Mouse (Mus musculus) granulocyte monocyte progenitor cell, adult 5-6 weeks (primary cell): Measurements from ENCODE around the gene Arl6ip5. TPM values are rescaled to one million over a fixed set of nuclear protein-coding genes. Genes with fewer than 3 reads are reported as not detected.
"Not testable (repeated sequence)": the region's sequence is repeated elsewhere in the genome, so short reads cannot be mapped to it uniquely, and the experiment has no call there.

Experiments
- ATAC-seq: replicated peaks from 2 replicates; pipeline ENCODE4 v1.8.0; 2016; ENCODE audit warnings: mild to moderate bottlenecking, moderate TSS enrichment, inconsistent platforms; ENCODE audit not compliant: poor library complexity, severe bottlenecking
- total RNA-seq, 2 experiments: library from RNA; stranded (forward) in 1 of 2; stranded (reverse) in 1 of 2; fragments of 200-712, 200-1000 nt in 1 of 2; fragments of >200 nt in 1 of 2; fragmentation: Nextera tagmentation in 1 of 2; gene quantifications; 2 replicates each; pipeline ENCODE4 v1.2.3; 2014 to 2017

The Arl6ip5 gene
- total RNA-seq, 2 experiments from 2014 or later = 51.9 to 68.2 TPM

DNA sequence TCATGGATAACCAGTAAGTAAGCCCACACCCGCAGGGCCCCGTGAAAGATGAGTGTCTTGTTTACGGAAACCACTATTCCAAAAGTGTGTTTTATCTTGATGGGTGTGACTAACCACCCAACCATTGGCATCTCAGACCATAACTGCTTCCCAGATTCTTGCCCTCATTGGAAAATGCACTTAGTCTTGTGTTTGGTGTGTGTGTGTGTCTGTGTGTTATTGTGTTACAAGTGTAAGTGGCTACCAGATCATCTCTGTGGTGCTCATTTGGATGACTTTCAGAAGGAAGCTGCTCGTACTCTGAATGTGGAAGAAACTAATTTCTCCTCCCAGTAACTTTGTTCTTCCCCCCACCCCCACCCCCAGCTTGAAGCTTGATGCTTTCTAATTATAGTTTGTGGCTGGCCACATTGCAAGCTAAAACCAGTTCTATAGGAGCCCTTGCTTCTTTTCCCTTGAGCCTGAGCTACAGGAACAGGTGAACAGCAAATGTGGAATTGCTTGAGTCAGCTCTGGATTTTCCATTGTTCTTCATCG lies 12.5 kb downstream of the Arl6ip5 start:
- ATAC-seq = peak; percentile 31; the same call in 1 of the 2 replicates

GRCm38 (mm10) chr6:97223566-97223965 lies 13.1 kb downstream of the Arl6ip5 start:
- ATAC-seq = no peak

DNA sequence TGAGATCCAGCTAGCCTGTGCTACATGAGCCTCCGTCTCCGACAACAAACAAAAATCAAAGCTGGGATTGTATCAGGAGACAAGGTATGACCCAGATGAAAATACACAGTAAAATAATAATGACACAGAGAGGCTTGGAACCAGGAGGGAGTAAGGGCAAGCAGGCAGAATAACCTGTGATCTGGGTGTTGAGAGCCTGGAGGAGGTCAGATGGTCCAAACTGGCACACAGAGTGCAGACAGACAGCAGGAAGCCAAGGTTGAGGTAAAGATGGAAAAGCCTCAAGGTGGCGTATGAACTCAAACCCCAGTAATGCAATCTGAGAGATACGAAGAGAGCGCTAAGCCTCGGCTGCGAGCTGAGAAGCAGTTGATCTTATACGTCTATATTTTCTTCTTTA lies 14.0 kb downstream of the Arl6ip5 start:
- no peak for ATAC-seq

DNA sequence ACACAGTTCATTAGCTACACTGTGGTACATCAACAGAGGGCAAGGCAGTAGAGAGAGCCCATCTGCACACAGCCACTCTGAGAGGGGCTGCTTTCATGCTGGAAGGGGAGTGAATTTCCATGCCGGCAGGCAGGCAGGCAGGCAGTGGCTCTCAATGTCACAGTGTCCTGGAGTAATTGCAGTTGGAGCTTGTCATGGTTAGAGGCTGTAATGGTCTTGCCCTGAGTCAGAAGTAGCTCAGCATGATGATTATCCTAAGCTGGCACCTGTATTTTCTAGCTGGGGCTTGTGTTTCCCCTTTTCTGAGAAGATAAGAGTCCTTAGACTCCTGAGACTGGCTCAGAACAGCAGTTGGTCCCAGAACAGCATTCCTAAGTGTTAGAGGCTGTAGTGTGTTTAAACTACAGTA lies 15.6 kb downstream of the Arl6ip5 start:
- ATAC-seq = no peak

DNA sequence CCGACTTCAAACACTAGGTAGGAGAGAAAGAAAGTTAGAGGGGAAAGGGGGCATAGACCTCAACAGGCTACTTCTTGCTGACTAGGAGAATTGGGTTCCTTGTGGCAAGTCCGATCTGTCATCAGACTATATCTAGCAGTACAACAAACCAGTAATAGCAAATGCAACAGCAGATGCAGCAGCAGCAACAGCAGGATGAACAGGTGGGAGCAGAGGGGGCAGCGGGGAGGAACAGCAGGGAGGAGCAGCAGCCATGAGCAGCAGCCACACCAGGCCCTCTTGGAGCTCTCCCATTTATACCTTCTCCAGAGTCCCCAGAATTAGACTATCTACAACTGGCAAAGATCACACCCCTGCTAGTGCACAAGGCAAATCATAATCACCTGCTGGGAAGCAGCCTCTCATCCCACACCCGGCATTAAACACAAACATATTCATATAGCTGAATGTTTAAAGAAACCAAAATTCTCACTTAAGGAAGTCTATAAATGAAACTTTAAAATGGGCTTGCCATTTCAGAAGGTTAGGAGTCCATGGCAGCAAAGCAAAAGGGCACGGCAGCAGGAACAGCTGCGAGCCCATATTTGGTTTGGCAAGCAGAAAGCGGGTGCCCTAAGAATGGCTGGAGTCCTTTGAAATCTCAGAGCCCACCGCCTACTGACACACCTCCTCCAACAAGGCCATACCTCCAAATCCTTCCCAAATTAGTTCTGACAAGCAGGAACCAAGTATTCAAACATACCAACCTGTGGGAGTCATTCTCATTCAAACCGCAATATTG lies 16.8 kb downstream of the Arl6ip5 start:
- ATAC-seq = no peak

- peak; percentile 86 for ATAC-seq
These were observed 24.6 kb downstream of the Arl6ip5 start for GRCm38 (mm10) chr6:97234911-97235668.

- no peak for ATAC-seq
These were observed 25.6 kb downstream of the Arl6ip5 start for GRCm38 (mm10) chr6:97236088-97236487.

GRCm38 (mm10) chr6:97239360-97239759 lies 28.9 kb downstream of the Arl6ip5 start:
- no peak for ATAC-seq

DNA sequence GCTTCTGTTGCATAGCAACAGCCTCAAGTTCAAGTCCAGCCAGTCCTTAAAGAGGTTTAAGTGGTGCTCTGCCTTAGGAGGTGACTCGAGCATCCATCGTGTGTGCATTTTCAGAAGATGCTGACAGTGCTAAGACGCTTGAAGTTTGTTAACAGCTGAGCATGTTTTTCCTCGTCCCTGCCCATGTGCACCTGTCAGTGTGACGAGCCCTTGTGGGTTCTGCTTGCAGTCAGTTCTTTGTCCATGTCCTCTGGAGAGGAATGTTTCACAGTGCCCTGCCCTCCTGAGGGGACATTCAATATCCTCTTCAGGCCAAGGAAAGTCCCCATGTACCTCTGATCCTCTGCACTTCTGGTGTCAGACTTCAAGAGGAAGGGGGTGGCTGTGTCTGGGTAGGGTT lies 29.6 kb downstream of the Arl6ip5 start:
- no peak for ATAC-seq

- ATAC-seq = no peak
These were observed 32.0 kb downstream of the Arl6ip5 start for GRCm38 (mm10) chr6:97242522-97242921.

DNA sequence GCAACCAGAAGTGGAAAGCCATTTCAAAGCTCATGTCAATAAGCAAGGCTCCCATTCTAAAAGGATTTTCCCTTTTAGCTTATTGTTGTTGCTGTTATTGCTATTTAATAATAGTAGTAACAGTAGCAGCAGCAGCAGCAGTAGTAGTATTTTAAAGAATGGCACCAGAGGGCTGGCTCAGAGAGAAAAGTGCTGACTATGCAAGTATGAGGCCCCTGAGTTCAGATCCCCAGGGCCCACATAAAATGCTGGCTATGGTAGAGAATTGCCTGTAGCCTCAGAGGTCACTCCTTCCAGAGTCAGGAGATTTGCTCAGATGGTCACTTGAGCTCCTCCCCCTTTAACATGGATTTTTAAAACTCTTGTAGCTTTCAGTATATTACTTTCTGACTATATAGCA lies 34.7 kb downstream of the Arl6ip5 start:
- ATAC-seq = no peak

GRCm38 (mm10) chr6:97250966-97251365 lies 40.5 kb downstream of the Arl6ip5 start:
- ATAC-seq = peak; percentile 89

- ATAC-seq = peak; percentile 52
These were observed 41.6 kb downstream of the Arl6ip5 start for GRCm38 (mm10) chr6:97252086-97252485.

GRCm38 (mm10) chr6:97252711-97253221 lies 42.3 kb downstream of the Arl6ip5 start, which contains the start of gene Lmod3:
Lmod3 (minus strand) TSS chr6:97252759.
- no peak for ATAC-seq

- no peak for ATAC-seq
These were observed 48.0 kb downstream of the Arl6ip5 start for GRCm38 (mm10) chr6:97258489-97258888.

- ATAC-seq = not testable (repeated sequence)
These were observed 49.4 kb downstream of the Arl6ip5 start for GRCm38 (mm10) chr6:97259926-97260325.

GRCm38 (mm10) chr6:97262229-97262628 lies 51.7 kb downstream of the Arl6ip5 start:
- ATAC-seq = no peak

- not testable (repeated sequence) for ATAC-seq
These were observed 53.3 kb downstream of the Arl6ip5 start for GRCm38 (mm10) chr6:97263750-97264149.

- no peak for ATAC-seq
These were observed 54.8 kb downstream of the Arl6ip5 start for GRCm38 (mm10) chr6:97265240-97265639.

DNA sequence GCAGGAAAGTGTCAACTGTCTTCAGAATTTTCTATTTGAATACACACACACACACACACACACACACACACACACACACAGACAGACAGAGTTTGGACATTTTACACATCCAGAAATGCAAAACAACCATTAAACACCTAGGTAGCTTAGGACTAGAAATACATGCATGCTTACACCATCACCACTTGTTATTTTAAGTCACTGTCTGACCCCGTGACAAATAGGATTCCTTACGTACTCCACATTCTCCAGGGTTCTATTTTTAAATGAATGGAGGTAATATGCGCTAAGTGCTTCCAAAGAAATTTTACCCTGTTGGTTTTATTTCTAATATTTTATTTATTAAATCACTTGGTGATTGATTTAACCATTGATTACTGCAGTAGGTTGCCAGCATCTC lies 55.2 kb downstream of the Arl6ip5 start:
- ATAC-seq = no peak

DNA sequence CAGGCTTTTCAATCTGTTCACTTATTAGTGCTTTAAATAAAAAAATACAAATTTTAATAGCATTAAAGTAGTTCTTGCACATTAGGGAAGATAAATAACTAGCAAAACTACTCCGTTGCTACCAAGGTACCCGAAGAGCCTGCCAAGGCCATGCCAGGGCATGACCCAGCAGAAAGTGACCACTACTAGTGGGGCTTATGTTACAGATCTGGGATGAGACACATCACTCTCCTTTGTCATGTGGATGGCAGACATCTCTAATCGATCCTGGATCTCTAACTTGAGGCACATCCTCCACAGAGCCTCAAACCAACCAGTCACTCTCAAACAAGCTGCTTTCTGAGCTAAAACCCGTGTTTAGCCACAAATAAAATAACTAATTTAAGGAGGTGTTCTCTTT lies 56.2 kb downstream of the Arl6ip5 start:
- no peak for ATAC-seq
